Mouse (Mus musculus): ENCODE results near the gene Poc1a.

- TF ChIP-seq CTCF (IDR thresholded peaks at IDR 0.05; ENCODE audit: extremely low read depth, insufficient read depth, low read length) (no peak), POLR2A (IDR thresholded peaks at IDR 0.05; ENCODE audit: extremely low read depth, insufficient read depth, low read length) (no peak)
These were observed 31.3 kb upstream of the Poc1a start for GRCm38 (mm10) chr9:106249550-106249949.
